Mouse (Mus musculus) lung, embryonic 14.5 days (tissue): ENCODE data around the gene Ccnt1. TPM values are rescaled to one million over a fixed set of nuclear protein-coding genes. Genes with fewer than 3 reads are reported as not detected.

Experiments used
- ATAC-seq: fragments of 200-750 bp; cut with Nextera tagmentation; 2 replicates; pipeline ENCODE4 v1.8.0; 2017; ENCODE audit warnings: mild to moderate bottlenecking, moderate TSS enrichment, moderate library complexity; ENCODE audit not compliant: insufficient read depth
- DNase-seq: peaks from one replicate; pipeline ENCODE4 v3.0.0-alpha.2; 2015
- H3K27ac ChIP-seq: fragments of 300-500 bp; sonication (generic); 2 replicates; pipeline ENCODE4 v1.5.1; 2014; ENCODE audit warnings: low read depth, mild to moderate bottlenecking, moderate library complexity
- H3K27me3 ChIP-seq: fragments of 300-500 bp; sonication (generic); 2 replicates; pipeline ENCODE4 v1.6.1; 2014; ENCODE audit warnings: low read length, control low read depth; ENCODE audit not compliant: insufficient read depth
- H3K36me3 ChIP-seq: fragments of 300-500 bp; sonication (generic); 2 replicates; pipeline ENCODE4 v1.6.1; 2014; ENCODE audit warnings: control low read depth; ENCODE audit not compliant: insufficient read depth
- H3K4me1 ChIP-seq: fragments of 300-500 bp; sonication (generic); 2 replicates; pipeline ENCODE4 v1.6.1; 2014; ENCODE audit warnings: antibody characterized with exemption, control low read depth; ENCODE audit not compliant: insufficient read depth
- H3K4me2 ChIP-seq: fragments of 300-500 bp; sonication (generic); 2 replicates; pipeline ENCODE4 v1.6.1; 2014; ENCODE audit warnings: mild to moderate bottlenecking
- H3K4me3 ChIP-seq: fragments of 300-500 bp; sonication (generic); 2 replicates; pipeline ENCODE4 v1.5.1; 2014; ENCODE audit warnings: low read depth, low read length
- H3K9ac ChIP-seq: fragments of 300-500 bp; sonication (generic); 2 replicates; pipeline ENCODE4 v1.6.1; 2014
- H3K9me3 ChIP-seq: fragments of 300-500 bp; sonication (generic); 2 replicates; pipeline ENCODE4 v1.6.1; 2016; ENCODE audit warnings: low read depth, low read length, control low read depth
- CTCF ChIP-seq: IDR thresholded peaks from 2 replicates; pipeline ENCODE4 v1.5.1; 2016; ENCODE audit warnings: antibody characterized with exemption, low read depth
- WGBS: fragments of 180-500 bp; shearing (Covaris S2); extraction: QIAGEN DNeasy Blood & Tissue Kit; methylation state at CpG from one replicate; pipeline ENCODE4 v1.1.7; 2014; 5-methylcytosine and 5-hydroxymethylcytosine counted together
- polyA plus RNA-seq: library from polyadenylated mRNA; unstranded; fragments of >200 nt; fragmentation: Nextera tagmentation; extraction: Ambion mirVana; gene quantifications from 2 replicates; pipeline ENCODE4 v1.2.1, GENCODE M21; 2014

The Ccnt1 gene
- polyA plus RNA-seq, 1 experiment from 2014 or later = 58.5 TPM

DNA sequence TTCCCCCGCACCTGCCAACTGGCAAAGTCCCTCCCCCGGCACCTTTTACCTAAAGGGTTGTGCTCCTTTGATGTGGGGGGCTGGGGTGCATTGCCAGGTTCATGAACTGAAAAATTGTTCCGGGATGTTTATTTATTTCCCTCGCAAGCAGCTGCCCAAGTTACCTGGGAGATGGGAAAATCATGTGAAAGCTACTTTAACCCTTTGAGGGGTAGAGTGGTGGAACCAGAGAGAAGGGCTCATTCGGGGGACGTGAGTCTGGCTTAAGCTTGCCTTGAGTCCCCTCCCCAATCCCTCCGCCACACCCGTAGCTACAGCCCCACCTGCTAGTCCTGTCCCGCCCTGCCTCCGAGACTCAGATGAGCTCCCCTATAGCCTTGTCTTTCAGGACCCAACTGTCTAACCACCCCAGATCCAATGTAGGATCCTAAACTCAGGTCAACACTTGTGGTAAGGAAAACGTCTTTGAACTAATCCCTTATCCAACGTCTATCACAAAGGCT lies 39.5 kb upstream of the Ccnt1 start:
- Histone ChIP-seq H3K27me3 (no peaks in the 10 kb centered on the region), H3K4me1 (peaks cover 7% of the 10 kb centered on the region)
- TF ChIP-seq CTCF = no peak

DNA sequence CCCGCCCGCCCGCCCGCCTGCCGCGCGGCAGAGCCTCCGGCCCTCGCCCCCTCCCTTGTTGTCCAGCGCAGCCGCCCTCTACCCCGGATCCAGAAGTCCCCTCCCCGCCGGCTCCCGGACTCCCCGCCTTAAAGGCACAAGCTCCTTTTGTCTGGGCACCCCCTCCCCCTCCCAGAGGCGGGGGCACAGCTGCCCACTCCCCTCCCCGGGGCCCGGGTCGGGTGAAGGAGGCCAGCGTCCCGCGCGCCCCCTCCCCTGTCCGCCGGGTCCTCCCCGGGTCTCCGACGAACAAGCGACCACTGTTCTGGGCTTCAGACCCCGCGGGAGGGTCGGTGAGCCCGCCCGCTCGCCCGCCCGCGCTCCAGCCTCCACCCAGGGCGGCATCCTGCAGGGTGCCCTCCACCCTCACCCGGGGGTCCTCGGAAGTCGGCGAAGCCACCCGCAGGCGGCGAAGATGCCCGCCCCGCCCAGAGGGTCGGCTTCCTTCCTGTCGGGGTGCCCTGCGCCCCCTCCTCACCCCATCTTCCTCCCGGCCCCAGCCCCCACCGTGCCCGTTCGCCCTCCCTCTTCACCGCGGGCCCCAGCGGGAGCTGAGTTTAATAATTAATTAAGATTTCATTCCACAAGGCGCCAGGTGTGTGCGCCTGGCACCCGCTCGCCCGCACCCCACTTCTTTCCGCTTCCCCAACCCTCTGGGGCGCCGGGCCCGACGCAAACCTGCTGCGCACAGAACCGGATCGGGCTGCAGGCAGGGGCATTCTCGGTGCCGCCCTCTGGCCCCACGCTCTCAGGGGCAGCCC lies 38.8 kb upstream of the Ccnt1 start, which contains the start of gene Adcy6:
Gene Adcy6 (minus strand): TSS at position 746 of the 800 bp plus-strand sequence.
- no peaks in the 10 kb centered on the region for H3K27me3 ChIP-seq
- H3K9me3 ChIP-seq = no peaks in the 10 kb centered on the region
- no peak for TF ChIP-seq CTCF
- WGBS = under 1% methylated on average over 59 of the region's 75 CpGs
- H3K4me2 ChIP-seq = peak within 1 kb of the TSS; percentile 72
- peaks cover 7% of the 10 kb centered on the region for H3K4me1 ChIP-seq
- H3K36me3 ChIP-seq = peaks cover 6% of the 10 kb centered on the region; the same call in 1 of the 2 replicates
- DNase-seq = peak; percentile 91
- peak; percentile 82 for ATAC-seq
- peak within 1 kb of the TSS; percentile 90 for H3K9ac ChIP-seq
- H3K4me3 ChIP-seq = peak within 1 kb of the TSS; percentile 85
- peak within 1 kb of the TSS; percentile 95 for H3K27ac ChIP-seq

More for the DNA sequence above, 39.5 kb upstream of the Ccnt1 start:
- Histone ChIP-seq H3K4me2 (peak overlapping the region; percentile 72), H3K9ac (peak overlapping the region; percentile 90), H3K4me3 (peak overlapping the region; percentile 85), H3K36me3 (no peaks in the 10 kb centered on the region; the same call in 1 of the 2 replicates), H3K9me3 (no peaks in the 10 kb centered on the region), H3K27ac (peak overlapping the region; percentile 95)
- WGBS = 3% methylated on average over 12 of the region's 12 CpGs
- ATAC-seq (no peak), DNase-seq (peak; percentile 36)

DNA sequence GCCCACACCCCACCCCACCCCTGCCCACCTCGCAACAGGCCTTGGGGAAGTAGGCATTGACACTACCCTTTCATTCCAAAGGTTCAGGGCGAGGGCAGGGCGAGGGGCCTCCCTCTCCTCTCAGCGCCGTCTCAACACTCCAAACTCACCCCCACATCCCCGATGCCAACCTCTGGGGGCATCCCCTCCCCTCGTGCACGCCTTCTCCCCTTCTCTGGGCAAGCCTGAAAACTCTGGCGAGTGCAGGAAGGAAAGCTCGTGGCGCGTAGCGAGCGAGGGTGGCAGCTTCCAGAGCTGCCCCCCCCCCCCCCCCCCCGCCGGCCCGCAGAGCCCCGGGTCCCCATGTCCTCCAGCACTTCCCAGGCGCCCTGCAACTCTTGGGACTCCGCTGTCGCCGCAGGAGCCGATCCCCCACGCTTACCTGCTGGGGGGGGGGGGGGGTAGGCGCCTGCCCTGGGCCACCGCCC lies 38.1 kb upstream of the Ccnt1 start:
- no peaks in the 10 kb centered on the region for H3K27me3 ChIP-seq
- 1% methylated on average over 14 of the region's 26 CpGs for WGBS
- ATAC-seq = peak; percentile 12; the same call in 1 of the 2 replicates
- peak overlapping the region; percentile 95 for H3K27ac ChIP-seq
- peaks cover 13% of the 10 kb centered on the region for H3K36me3 ChIP-seq
- peaks cover 7% of the 10 kb centered on the region for H3K4me1 ChIP-seq
- H3K4me2 ChIP-seq = peak overlapping the region; percentile 72
- TF ChIP-seq CTCF = no peak
- peak overlapping the region; percentile 85 for H3K4me3 ChIP-seq
- H3K9ac ChIP-seq = peak overlapping the region; percentile 90
- H3K9me3 ChIP-seq = no peaks in the 10 kb centered on the region
- DNase-seq = peak; percentile 40

DNA sequence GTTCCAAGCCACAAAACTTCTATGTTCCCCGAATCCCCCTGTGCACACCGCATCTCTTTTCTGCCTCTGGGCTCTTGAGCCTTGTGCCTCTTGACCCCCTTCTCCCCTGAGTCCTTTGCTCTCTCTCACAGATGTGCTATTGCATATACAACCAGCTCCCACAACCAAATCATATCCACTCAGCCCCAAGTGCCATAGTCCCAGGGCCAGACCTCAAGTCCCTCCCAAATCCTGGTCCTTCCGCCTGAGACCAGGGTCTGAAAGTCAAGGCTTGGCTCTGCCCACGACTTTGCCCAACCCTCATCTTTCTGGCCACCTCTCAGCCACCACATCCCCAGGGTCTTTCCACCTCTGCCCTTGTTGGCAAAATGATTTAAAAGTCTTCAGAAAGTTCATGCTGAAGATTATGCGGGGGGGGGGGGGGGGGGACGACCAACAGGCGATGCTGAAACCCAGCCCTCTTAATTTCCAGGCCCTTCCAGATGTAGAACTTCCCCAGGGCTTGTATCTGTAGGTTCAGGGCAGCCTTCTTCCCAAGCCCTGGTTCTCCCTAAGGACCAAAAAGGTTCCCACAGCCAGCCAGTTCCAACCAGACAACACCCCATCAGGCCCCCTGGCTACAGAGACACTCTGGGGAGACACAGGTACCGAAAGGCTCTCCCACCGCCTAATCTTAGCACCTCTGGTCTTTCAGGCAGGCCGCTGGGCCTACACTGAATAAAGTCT lies 37.5 kb upstream of the Ccnt1 start:
- peaks cover 7% of the 10 kb centered on the region for H3K4me1 ChIP-seq
- peak overlapping the region; percentile 95 for H3K27ac ChIP-seq
- peaks cover 19% of the 10 kb centered on the region for H3K36me3 ChIP-seq
- ATAC-seq = no peak
- H3K27me3 ChIP-seq = no peaks in the 10 kb centered on the region
- TF ChIP-seq CTCF = no peak
- DNase-seq = peak; percentile 26
- H3K4me3 ChIP-seq = peak overlapping the region; percentile 85
- H3K9me3 ChIP-seq = no peaks in the 10 kb centered on the region
- 7% methylated on average over 10 of the region's 10 CpGs for WGBS
- H3K9ac ChIP-seq = peak overlapping the region; percentile 90
- peak overlapping the region; percentile 72 for H3K4me2 ChIP-seq

DNA sequence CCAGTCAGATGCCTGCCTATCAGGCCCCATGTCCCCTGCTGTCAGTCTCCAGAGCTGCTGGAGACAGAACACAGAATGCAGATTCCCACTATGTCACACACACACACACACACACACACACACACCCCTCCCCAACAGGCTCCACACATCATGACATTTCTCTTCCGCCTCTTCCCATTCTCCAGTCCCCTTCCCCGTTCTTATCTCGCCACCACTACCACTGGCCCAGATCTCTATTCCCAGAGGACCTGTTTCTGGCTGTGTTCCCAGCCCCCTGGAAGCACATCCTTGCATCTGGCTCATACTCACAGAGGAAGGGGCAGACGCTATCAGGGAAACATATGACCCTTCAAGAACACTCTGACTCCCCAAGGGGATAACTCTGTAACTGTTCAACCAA lies 36.8 kb upstream of the Ccnt1 start:
- H3K27me3 ChIP-seq = no peaks in the 10 kb centered on the region
- peak overlapping the region; percentile 95 for H3K27ac ChIP-seq
- peaks cover 25% of the 10 kb centered on the region for H3K36me3 ChIP-seq
- WGBS = 1% methylated on average over 4 of the region's 4 CpGs
- peak; percentile 42; the same call in 1 of the 2 replicates for ATAC-seq
- TF ChIP-seq CTCF = no peak
- H3K9ac ChIP-seq = peak overlapping the region; percentile 90
- H3K4me1 ChIP-seq = peaks cover 7% of the 10 kb centered on the region
- DNase-seq = peak; percentile 86
- H3K9me3 ChIP-seq = no peaks in the 10 kb centered on the region
- peak overlapping the region; percentile 72 for H3K4me2 ChIP-seq
- peak overlapping the region; percentile 85 for H3K4me3 ChIP-seq

DNA sequence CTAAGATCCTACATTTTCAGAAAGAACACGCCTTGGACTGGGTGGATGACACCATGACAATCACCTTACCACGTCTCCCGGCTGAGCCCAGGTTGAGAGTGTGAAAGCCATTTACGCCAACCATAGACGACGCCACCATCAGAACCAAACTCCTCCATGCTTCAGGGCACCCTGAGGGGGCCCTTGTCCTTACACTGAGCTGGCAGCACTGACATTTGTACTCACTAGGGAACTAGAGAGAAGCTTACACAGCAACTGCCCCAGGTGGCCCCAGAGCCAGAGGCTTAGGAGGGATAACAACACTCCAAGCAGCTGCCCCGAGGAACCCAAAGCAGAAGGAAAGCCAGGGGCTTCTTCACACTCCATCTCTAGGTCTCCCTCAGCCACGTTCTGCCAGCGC lies 36.0 kb upstream of the Ccnt1 start:
- no peak for TF ChIP-seq CTCF
- Histone ChIP-seq H3K9me3 (no peaks in the 10 kb centered on the region), H3K36me3 (peaks cover 32% of the 10 kb centered on the region), H3K4me2 (peak overlapping the region; percentile 72), H3K4me3 (peak overlapping the region; percentile 85; the same call in 1 of the 2 replicates), H3K27me3 (no peaks in the 10 kb centered on the region), H3K4me1 (peaks cover 7% of the 10 kb centered on the region), H3K27ac (peak overlapping the region; percentile 95), H3K9ac (peak overlapping the region; percentile 13; the same call in 1 of the 2 replicates)
- DNase-seq (no peak), ATAC-seq (no peak)
- whole genome bisulfite sequencing = 63% methylated on average over 9 of the region's 9 CpGs
